Comparison of ENCODE assay signal across 8 mouse cellular contexts in genomic region chr2:31482914-31483575, GRCm38 (mm10). TPM values are rescaled to one million over a fixed set of nuclear protein-coding genes. Genes with fewer than 3 reads are reported as not detected.
DNase-seq lines count a peak whose midpoint lies in the region; ATAC-seq and TF ChIP-seq lines count a peak whose summit lies in the region.

No protein-coding gene starts in this region.

- H3K4me3 ChIP-seq in MEL (ENCODE audit: control insufficient read depth in 1 of 2, insufficient read depth in 1 of 2, low read depth in 2 of 2, low read length in 2 of 2) = no peak overlapping the region
- no peak overlapping the region for H3K4me3 ChIP-seq in forebrain, embryonic 15.5 days
- H3K4me3 ChIP-seq in lung, embryonic 15.5 days = no peak overlapping the region

- no peaks in the 10 kb centered on the region for H3K36me3 ChIP-seq in MEL (ENCODE audit: control insufficient read depth in 1 of 2, insufficient read depth in 2 of 2, low read length in 2 of 2)
- no peaks in the 10 kb centered on the region for H3K36me3 ChIP-seq in forebrain, embryonic 15.5 days
- H3K36me3 ChIP-seq in lung, embryonic 15.5 days = no peaks in the 10 kb centered on the region

- ATAC-seq in forebrain, embryonic 15.5 days (replicated peaks) = peak; percentile 91
- peak; percentile 60 for ATAC-seq in lung, embryonic 15.5 days (ENCODE audit: borderline replicate concordance, extremely low read depth, low FRiP score, low TSS enrichment)

- WGBS in forebrain, embryonic 15.5 days = 30% methylated on average over 8 of the region's 8 CpGs
- WGBS in lung, embryonic 15.5 days = 32% methylated on average over 8 of the region's 8 CpGs

- H3K9ac ChIP-seq in MEL (ENCODE audit: control insufficient read depth, low read depth, low read length, poor library complexity, severe bottlenecking) = no peak overlapping the region
- no peak overlapping the region for H3K9ac ChIP-seq in forebrain, embryonic 15.5 days (replicated peaks)
- H3K9ac ChIP-seq in lung, embryonic 15.5 days = no peak overlapping the region

- peak; percentile 96 for TF ChIP-seq RAD21 in MEL (IDR thresholded peaks at IDR 0.05; ENCODE audit: low read depth, low read length)

- TF ChIP-seq EP300 in MEL (IDR thresholded peaks at IDR 0.05; ENCODE audit: low read depth in 1 of 2, low read length in 2 of 2) = no peak

- H3K27ac ChIP-seq in MEL (ENCODE audit: control insufficient read depth, low read depth, low read length) = no peak overlapping the region
- no peak overlapping the region for H3K27ac ChIP-seq in forebrain, embryonic 15.5 days (replicated peaks)
- no peak overlapping the region for H3K27ac ChIP-seq in lung, embryonic 15.5 days

- peak; percentile 83 to 98 (median 88) for TF ChIP-seq CTCF in MEL (IDR thresholded peaks at IDR 0.05 in 2 of 3, conservative IDR thresholded peaks at IDR 0.05 in 1 of 3; ENCODE audit: control insufficient read depth in 1 of 3, insufficient read depth in 1 of 3, low read depth in 2 of 3, low read length in 3 of 3, poor library complexity in 1 of 3, severe bottlenecking in 1 of 3)

- no peak overlapping the region for H3K4me2 ChIP-seq in forebrain, embryonic 15.5 days (replicated peaks)
- H3K4me2 ChIP-seq in lung, embryonic 15.5 days = no peak overlapping the region

- no peaks in the 10 kb centered on the region for H3K9me3 ChIP-seq in MEL (replicated peaks; ENCODE audit: insufficient read depth, low read length)
- no peaks in the 10 kb centered on the region for H3K9me3 ChIP-seq in forebrain, embryonic 15.5 days
- no peaks in the 10 kb centered on the region for H3K9me3 ChIP-seq in lung, embryonic 15.5 days

- H3K27me3 ChIP-seq in MEL (ENCODE audit: control insufficient read depth in 1 of 2, insufficient read depth in 2 of 2, low read length in 2 of 2) = no peaks in the 10 kb centered on the region
- peaks cover 64% of the 10 kb centered on the region for H3K27me3 ChIP-seq in forebrain, embryonic 15.5 days
- H3K27me3 ChIP-seq in lung, embryonic 15.5 days = 0 out of 2 replicates have a peak, but pooled peaks cover 7% of the 10 kb centered on the region

- no peaks in the 10 kb centered on the region for H3K79me2 ChIP-seq in MEL (ENCODE audit: control insufficient read depth, insufficient read depth, low read length, poor library complexity)

- H3K4me1 ChIP-seq in MEL (ENCODE audit: control insufficient read depth in 1 of 2, insufficient read depth in 2 of 2, low read length in 2 of 2) = no peaks in the 10 kb centered on the region
- no peaks in the 10 kb centered on the region for H3K4me1 ChIP-seq in forebrain, embryonic 15.5 days
- H3K4me1 ChIP-seq in lung, embryonic 15.5 days = no peaks in the 10 kb centered on the region

- DNase-seq in MEL (ENCODE audit: low read depth, low spot score) = peak; percentile 88
- peak; percentile 76 for DNase-seq in cerebellum, adult 11-12 months
- DNase-seq in heart, postnatal 4 days = peak; percentile 91
- DNase-seq in layer of hippocampus, adult 18-20 months (ENCODE audit: low spot score in 2 of 2) = peak; percentile 76 to 93
- peak; percentile 82 for DNase-seq in ovary, postnatal 14 days (ENCODE audit: low spot score)
- DNase-seq in thymus, postnatal 0 days (ENCODE audit: low spot score) = peak; percentile 83

- TF ChIP-seq POLR2A in MEL (IDR thresholded peaks at IDR 0.05; ENCODE audit: control insufficient read depth in 1 of 2, insufficient read depth in 1 of 2, low read depth in 1 of 2, low read length in 2 of 2, poor library complexity in 1 of 2) = no peak

TF ChIP-seq in MEL, 35 proteins besides CTCF, POLR2A, EP300 and RAD21:
- TF ChIP-seq SMC3 (IDR thresholded peaks at IDR 0.05; ENCODE audit: low read depth, low read length) (peak; percentile 86), ZC3H11A (IDR thresholded peaks at IDR 0.05; ENCODE audit: low read depth, low read length) (peak; percentile 83), ZMIZ1 (IDR thresholded peaks at IDR 0.05; ENCODE audit: low read depth, low read length) (no peak), MAFK (IDR thresholded peaks at IDR 0.05; ENCODE audit: borderline replicate concordance, low read depth, low read length) (peak; percentile 92)

RNA-seq across cellular contexts. Expression of gene Ass1, which starts 13.0 kb away (rescaled TPM):
- 45.0 and 49.7 TPM in 2 replicates for total RNA-seq in MEL (2012; rRNA removed)
- polyA plus RNA-seq in MEL (2012; ENCODE audit: insufficient read depth in 1 of 2, insufficient read length in 2 of 2, low read depth in 1 of 2, low replicate concordance in 2 of 2, missing spikeins in 1 of 2) = 10 to 100 TPM in 1 of 2 experiments, not detected in 1; 88.0 TPM
- 4.5 and 6.3 TPM in 2 replicates for polyA plus RNA-seq in forebrain, embryonic 15.5 days (2015; fragmentation: Nextera tagmentation; extraction: Ambion mirVana)
- 1 to 10 TPM; 4.9 to 6.6 TPM for total RNA-seq in heart, postnatal 4 days (2021)
- total RNA-seq in layer of hippocampus, adult 18-20 months (2021) = 10 to 100 TPM; 33.8 to 40.5 TPM
- 30.3 and 37.2 TPM in 2 replicates for polyA plus RNA-seq in lung, embryonic 15.5 days (2015; fragmentation: Nextera tagmentation; extraction: Ambion mirVana)
- polyA plus RNA-seq in thymus, postnatal 0 days (2015; fragmentation: Nextera tagmentation; extraction: Ambion mirVana) = 23.9 and 24.1 TPM in 2 replicates
